In genomic region chr7:120860799-120861487, GRCm38 (mm10) we compare ENCODE assay signal across 15 mouse cellular contexts. TPM values are rescaled to one million over a fixed set of nuclear protein-coding genes. Genes with fewer than 3 reads are reported as not detected.
A peak's percentile ranks its signal among the peaks of the same experiment; 100 is the strongest.
DNase-seq lines count a peak whose midpoint lies in the region; ATAC-seq and TF ChIP-seq lines count a peak whose summit lies in the region.
"Had no signal": no experiment of that assay in that cellular context is flagged by ENCODE, and none has a peak within 500 bp of the region (broad histone marks: within the 10 kb centered on the region; RNA-seq: fewer than 3 reads in every experiment).

No protein-coding gene starts in this region.

- H3K27ac ChIP-seq in gastrocnemius, adult 2 months, result peak overlapping the region; percentile 68; the same call in 1 of the 2 replicates
- peak overlapping the region; percentile 96 for H3K27ac ChIP-seq in liver, embryonic 15.5 days (replicated peaks)

- no peak for ATAC-seq in liver, embryonic 15.5 days (ENCODE audit: insufficient read depth)
- no peak for ATAC-seq in granulocyte monocyte progenitor cell, adult 5-6 weeks (replicated peaks; ENCODE audit: poor library complexity, severe bottlenecking)
- no peak for ATAC-seq in cerebellum, adult (ENCODE audit: insufficient number of reproducible peaks, low FRiP score, low TSS enrichment)
- ATAC-seq: lung, postnatal 0 days had no signal

- H3K4me1 ChIP-seq in liver, embryonic 15.5 days (replicated peaks), result peaks cover 89% of the 10 kb centered on the region

- H3K36me3 ChIP-seq in liver, embryonic 15.5 days (replicated peaks), result peaks cover 42% of the 10 kb centered on the region

- H3K4me3 ChIP-seq in gastrocnemius, adult 2 months, result no peak overlapping the region
- peak overlapping the region; percentile 11; the same call in 1 of the 2 replicates for H3K4me3 ChIP-seq in liver, embryonic 15.5 days (replicated peaks)

- peak overlapping the region; percentile 63 for H3K4me2 ChIP-seq in liver, embryonic 15.5 days

- no peaks in the 10 kb centered on the region for H3K27me3 ChIP-seq in liver, embryonic 15.5 days

- intact Hi-C loops in gastrocnemius, adult 2 months (cut with DNase I), result no loop called here

- DNase-seq in gastrocnemius, adult 2 months, result no peak
- DNase-seq in gastrocnemius, postnatal 4 days (ENCODE audit: low spot score in 2 of 2), result no peak
- DNase-seq in 416B (ENCODE audit: low read depth), result peak; percentile 83
- peak; percentile 74 for DNase-seq in ZHBTc4 (ENCODE audit: low read depth, low spot score)
- no peak for DNase-seq in cerebellum, adult 11 months
- DNase-seq: B cell, adult 2 months; heart, postnatal 36 days; kidney, adult 8-10 months; layer of hippocampus, adult 9-11 months; left cerebral cortex, postnatal 4 days had no signal

- whole genome bisulfite sequencing in liver, embryonic 15.5 days (ENCODE audit: insufficient replicate concordance), result 19% methylated on average over 10 of the region's 10 CpGs

- no peak for TF ChIP-seq CTCF in gastrocnemius, adult 2 months (IDR thresholded peaks at IDR 0.05)

- peak overlapping the region; percentile 53 for H3K9ac ChIP-seq in liver, embryonic 15.5 days

- no peaks in the 10 kb centered on the region for H3K9me3 ChIP-seq in liver, embryonic 15.5 days (replicated peaks)

RNA-seq across cellular contexts. Expression of gene Eef2k, which starts 18.3 kb away (rescaled TPM):
- 10 to 100 TPM; 53.1 to 88.8 TPM for total RNA-seq in gastrocnemius, adult 2 months (2021)
- total RNA-seq in gastrocnemius, postnatal 4 days (2021), result 10 to 100 TPM; 77.1 TPM
- polyA plus RNA-seq in liver, embryonic 15.5 days (2015; fragmentation: Nextera tagmentation; extraction: Ambion mirVana), result 42.8 and 50.4 TPM in 2 replicates
- 49.3 and 60.6 TPM in 2 replicates for total RNA-seq in granulocyte monocyte progenitor cell, adult 5-6 weeks (2014; fragmentation: Nextera tagmentation)
- 65.4 and 80.5 TPM in 2 replicates for total RNA-seq in granulocyte monocyte progenitor cell, adult 5-6 weeks (2017)

RNA-seq across cellular contexts. Expression of gene Gm5737, which starts 48.8 kb away (rescaled TPM):
- total RNA-seq in gastrocnemius, adult 2 months (2021), result under 1 TPM; 0.31 to 0.42 TPM
- under 1 TPM in 1 of 2 experiments, not detected in 1; 0.54 TPM for total RNA-seq in gastrocnemius, postnatal 4 days (2021)
- polyA plus RNA-seq in liver, embryonic 15.5 days (2015; fragmentation: Nextera tagmentation; extraction: Ambion mirVana), result not detected in 2 replicates
- not detected in 2 replicates for total RNA-seq in granulocyte monocyte progenitor cell, adult 5-6 weeks (2014; fragmentation: Nextera tagmentation)
- total RNA-seq in granulocyte monocyte progenitor cell, adult 5-6 weeks (2017), result not detected in 2 replicates
- polyA plus RNA-seq: cortical plate, adult 2 months; lung, postnatal 0 days had no signal

RNA-seq across cellular contexts. Expression of gene Polr3e, which starts 56.6 kb away (rescaled TPM):
- 10 to 100 TPM in 1 of 2 experiments, 1 to 10 TPM in 1; 8.8 to 11.0 TPM for total RNA-seq in gastrocnemius, adult 2 months (2021)
- 10 to 100 TPM; 18.2 to 23.1 TPM for total RNA-seq in gastrocnemius, postnatal 4 days (2021)
- polyA plus RNA-seq in liver, embryonic 15.5 days (2015; fragmentation: Nextera tagmentation; extraction: Ambion mirVana), result 12.8 and 13.4 TPM in 2 replicates
- total RNA-seq in granulocyte monocyte progenitor cell, adult 5-6 weeks (2014; fragmentation: Nextera tagmentation), result 24.5 and 25.8 TPM in 2 replicates
- 33.5 and 37.1 TPM in 2 replicates for total RNA-seq in granulocyte monocyte progenitor cell, adult 5-6 weeks (2017)

Comparison
In these comparisons a context has a peak if more than half of its experiments do, and no peak if none do; other contexts are left out.
1. DNase-seq: peak in 416B (single experiment) and ZHBTc4 (single experiment); none in gastrocnemius, adult 2 months (single experiment), gastrocnemius, postnatal 4 days (0 of 2) and cerebellum, adult 11 months (single experiment).